Mouse (Mus musculus): ENCODE data around the gene Sorbs2. TPM values are rescaled to one million over a fixed set of nuclear protein-coding genes. Genes with fewer than 3 reads are reported as not detected.

Sorbs2 gene
- polyA plus RNA-seq, 1 experiment, result not detected

- no peak for TF ChIP-seq CTCF (IDR thresholded peaks at IDR 0.05; ENCODE audit: low read depth, low read length)
- TF ChIP-seq POLR2A (IDR thresholded peaks at IDR 0.05; ENCODE audit: borderline replicate concordance, low read depth, low read length), result no peak
- no peaks in the 10 kb centered on the region for H3K4me1 ChIP-seq (ENCODE audit: control insufficient read depth, insufficient read depth, low read length)
- no peak overlapping the region for H3K4me3 ChIP-seq (ENCODE audit: insufficient read depth, low read length)
- H3K27ac ChIP-seq (ENCODE audit: insufficient read depth, low read depth, low read length), result no peak overlapping the region
These were observed 253.0 kb downstream of the Sorbs2 start for GRCm38 (mm10) chr8:45760622-45761021.

GRCm38 (mm10) chr8:45761053-45761452 lies 253.5 kb downstream of the Sorbs2 start:
- TF ChIP-seq CTCF (IDR thresholded peaks at IDR 0.05; ENCODE audit: low read depth, low read length) (no peak), POLR2A (IDR thresholded peaks at IDR 0.05; ENCODE audit: borderline replicate concordance, low read depth, low read length) (no peak)
- Histone ChIP-seq H3K4me1 (ENCODE audit: control insufficient read depth, insufficient read depth, low read length) (no peaks in the 10 kb centered on the region), H3K4me3 (ENCODE audit: insufficient read depth, low read length) (no peak overlapping the region), H3K27ac (ENCODE audit: insufficient read depth, low read depth, low read length) (no peak overlapping the region)

- TF ChIP-seq CTCF (IDR thresholded peaks at IDR 0.05; ENCODE audit: low read depth, low read length), result no peak
- no peak for TF ChIP-seq POLR2A (IDR thresholded peaks at IDR 0.05; ENCODE audit: borderline replicate concordance, low read depth, low read length)
- Histone ChIP-seq H3K4me3 (ENCODE audit: insufficient read depth, low read length) (no peak overlapping the region), H3K4me1 (ENCODE audit: control insufficient read depth, insufficient read depth, low read length) (no peaks in the 10 kb centered on the region), H3K27ac (ENCODE audit: insufficient read depth, low read depth, low read length) (no peak overlapping the region)
These were observed 255.5 kb downstream of the Sorbs2 start for GRCm38 (mm10) chr8:45762982-45763689.

- TF ChIP-seq CTCF (IDR thresholded peaks at IDR 0.05; ENCODE audit: low read depth, low read length) (no peak), POLR2A (IDR thresholded peaks at IDR 0.05; ENCODE audit: borderline replicate concordance, low read depth, low read length) (no peak)
- H3K4me1 ChIP-seq (ENCODE audit: control insufficient read depth, insufficient read depth, low read length), result no peaks in the 10 kb centered on the region
- H3K4me3 ChIP-seq (ENCODE audit: insufficient read depth, low read length), result no peak overlapping the region
- H3K27ac ChIP-seq (ENCODE audit: insufficient read depth, low read depth, low read length), result no peak overlapping the region
These were observed 256.2 kb downstream of the Sorbs2 start for GRCm38 (mm10) chr8:45763690-45764342.

- Histone ChIP-seq H3K27ac (ENCODE audit: insufficient read depth, low read depth, low read length) (no peak overlapping the region), H3K4me3 (ENCODE audit: insufficient read depth, low read length) (no peak overlapping the region), H3K4me1 (ENCODE audit: control insufficient read depth, insufficient read depth, low read length) (no peaks in the 10 kb centered on the region)
- TF ChIP-seq POLR2A (IDR thresholded peaks at IDR 0.05; ENCODE audit: borderline replicate concordance, low read depth, low read length), result no peak
- no peak for TF ChIP-seq CTCF (IDR thresholded peaks at IDR 0.05; ENCODE audit: low read depth, low read length)
These were observed 258.6 kb downstream of the Sorbs2 start for GRCm38 (mm10) chr8:45766138-45766537.

- H3K27ac ChIP-seq (ENCODE audit: insufficient read depth, low read depth, low read length), result no peak overlapping the region
- no peaks in the 10 kb centered on the region for H3K4me1 ChIP-seq (ENCODE audit: control insufficient read depth, insufficient read depth, low read length)
- H3K4me3 ChIP-seq (ENCODE audit: insufficient read depth, low read length), result no peak overlapping the region
- no peak for TF ChIP-seq CTCF (IDR thresholded peaks at IDR 0.05; ENCODE audit: low read depth, low read length)
- no peak for TF ChIP-seq POLR2A (IDR thresholded peaks at IDR 0.05; ENCODE audit: borderline replicate concordance, low read depth, low read length)
These were observed 267.3 kb downstream of the Sorbs2 start for GRCm38 (mm10) chr8:45774841-45775240.

GRCm38 (mm10) chr8:45775481-45775880 lies 267.9 kb downstream of the Sorbs2 start:
- H3K27ac ChIP-seq (ENCODE audit: insufficient read depth, low read depth, low read length), result no peak overlapping the region
- H3K4me3 ChIP-seq (ENCODE audit: insufficient read depth, low read length), result no peak overlapping the region
- TF ChIP-seq CTCF (IDR thresholded peaks at IDR 0.05; ENCODE audit: low read depth, low read length) (no peak), POLR2A (IDR thresholded peaks at IDR 0.05; ENCODE audit: borderline replicate concordance, low read depth, low read length) (no peak)
- no peaks in the 10 kb centered on the region for H3K4me1 ChIP-seq (ENCODE audit: control insufficient read depth, insufficient read depth, low read length)

- TF ChIP-seq POLR2A (IDR thresholded peaks at IDR 0.05; ENCODE audit: borderline replicate concordance, low read depth, low read length) (no peak), CTCF (IDR thresholded peaks at IDR 0.05; ENCODE audit: low read depth, low read length) (no peak)
- Histone ChIP-seq H3K4me1 (ENCODE audit: control insufficient read depth, insufficient read depth, low read length) (no peaks in the 10 kb centered on the region), H3K4me3 (ENCODE audit: insufficient read depth, low read length) (no peak overlapping the region), H3K27ac (ENCODE audit: insufficient read depth, low read depth, low read length) (no peak overlapping the region)
These were observed 268.8 kb downstream of the Sorbs2 start for GRCm38 (mm10) chr8:45776366-45776765.

GRCm38 (mm10) chr8:45776977-45777376 lies 269.4 kb downstream of the Sorbs2 start:
- no peaks in the 10 kb centered on the region for H3K4me1 ChIP-seq (ENCODE audit: control insufficient read depth, insufficient read depth, low read length)
- TF ChIP-seq POLR2A (IDR thresholded peaks at IDR 0.05; ENCODE audit: borderline replicate concordance, low read depth, low read length) (no peak), CTCF (IDR thresholded peaks at IDR 0.05; ENCODE audit: low read depth, low read length) (no peak)
- no peak overlapping the region for H3K4me3 ChIP-seq (ENCODE audit: insufficient read depth, low read length)
- H3K27ac ChIP-seq (ENCODE audit: insufficient read depth, low read depth, low read length), result no peak overlapping the region

GRCm38 (mm10) chr8:45780585-45780984 lies 273.0 kb downstream of the Sorbs2 start:
- no peak for TF ChIP-seq CTCF (IDR thresholded peaks at IDR 0.05; ENCODE audit: low read depth, low read length)
- no peak for TF ChIP-seq POLR2A (IDR thresholded peaks at IDR 0.05; ENCODE audit: borderline replicate concordance, low read depth, low read length)
- H3K4me3 ChIP-seq (ENCODE audit: insufficient read depth, low read length), result no peak overlapping the region
- H3K4me1 ChIP-seq (ENCODE audit: control insufficient read depth, insufficient read depth, low read length), result no peaks in the 10 kb centered on the region
- H3K27ac ChIP-seq (ENCODE audit: insufficient read depth, low read depth, low read length), result no peak overlapping the region

Measured in bone marrow macrophage, adult 2 months (primary cell).